Mouse (Mus musculus): ENCODE data around the gene Smc2.
A peak's percentile ranks its signal among the peaks of the same experiment; 100 is the strongest.
"Not testable (repeated sequence)": the region's sequence is repeated elsewhere in the genome, so short reads cannot be mapped to it uniquely, and the experiment has no call there.

Gene Smc2

DNA sequence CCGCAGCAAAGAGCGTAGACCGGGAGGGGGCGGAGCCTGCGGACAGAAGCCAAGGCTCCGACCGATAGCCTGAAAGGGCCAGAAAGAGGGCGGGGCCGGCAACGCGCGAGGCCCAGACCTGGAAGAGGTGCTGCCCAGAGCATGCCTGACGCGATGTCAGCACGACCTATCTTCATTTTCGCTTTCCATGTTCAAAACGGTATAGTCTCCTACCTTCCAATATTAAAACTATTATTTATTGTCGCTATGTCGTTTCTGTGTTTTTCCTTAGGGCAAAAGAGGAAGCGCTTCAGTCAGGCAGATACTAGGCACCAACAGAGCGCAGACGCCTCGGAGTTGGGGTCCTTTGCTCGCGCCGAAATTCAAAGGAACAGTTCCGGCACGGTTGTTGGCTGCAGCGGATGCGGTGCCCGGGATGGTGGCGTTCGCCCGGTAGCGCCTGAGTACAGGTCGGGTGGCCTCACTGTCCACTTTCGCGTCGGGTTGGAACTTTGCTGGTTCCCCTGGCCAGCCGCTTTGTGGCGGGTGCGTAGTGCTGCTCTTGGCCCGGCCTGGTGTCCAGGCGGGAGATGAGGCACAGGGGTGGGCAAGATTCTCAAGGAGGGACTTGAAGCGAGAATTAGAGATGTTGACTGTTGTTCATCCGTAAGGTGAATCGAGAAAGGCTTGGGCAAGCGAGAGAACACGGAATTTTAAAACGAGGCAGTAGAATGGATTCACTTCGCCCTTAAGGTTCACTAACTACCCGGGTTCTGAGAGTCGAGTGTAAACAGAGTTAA, at the start of gene Smc2:
Gene Smc2, plus strand, starts transcription at position 358 of the 779 bp plus-strand sequence.
- DNase-seq (ENCODE audit: low read depth): peak; percentile 96

DNA sequence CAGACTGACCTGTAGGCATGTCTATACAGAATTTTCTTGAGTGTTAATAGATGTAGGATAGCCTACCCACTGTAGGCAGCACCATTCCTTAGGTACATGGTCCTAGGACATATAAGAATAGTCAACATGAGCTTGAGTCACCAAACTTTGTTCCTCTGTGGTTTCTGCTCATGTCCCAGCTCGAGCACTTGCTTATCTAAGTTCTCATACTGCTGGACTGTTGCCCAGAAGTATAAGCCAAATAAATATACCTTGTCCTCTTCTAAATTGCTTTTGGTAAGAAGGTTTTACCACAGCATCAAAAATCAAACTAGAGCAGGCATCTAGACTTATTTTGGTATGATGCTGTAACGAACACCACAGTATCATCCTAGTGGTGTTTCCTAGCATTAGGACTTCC, 27.5 kb upstream of the Smc2 start:
- DNase-seq (ENCODE audit: low read depth): no peak

DNA sequence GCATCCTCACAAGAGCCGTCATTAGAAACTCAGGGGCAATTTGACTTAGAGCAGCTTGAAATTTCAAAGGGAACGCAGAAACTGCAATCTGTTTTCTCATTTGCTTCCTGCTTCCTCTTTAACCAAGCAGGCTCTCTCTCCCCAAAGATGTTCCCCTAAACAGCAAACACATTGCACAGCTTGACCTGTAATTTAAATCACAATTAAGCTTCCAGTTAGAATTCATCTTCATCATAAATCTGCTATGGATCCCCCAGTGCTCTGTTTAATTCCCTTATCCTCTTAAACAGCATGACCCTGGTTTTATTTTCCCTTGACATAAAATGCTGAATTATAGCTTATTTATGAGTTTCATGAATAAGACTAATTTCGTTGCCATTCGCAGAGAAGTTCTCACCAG, 15.4 kb upstream of the Smc2 start:
- no peak for DNase-seq (ENCODE audit: low read depth)

GRCm38 (mm10) chr4:52429310-52430198, 9.5 kb upstream of the Smc2 start:
- no peak for DNase-seq (ENCODE audit: low read depth)

DNA sequence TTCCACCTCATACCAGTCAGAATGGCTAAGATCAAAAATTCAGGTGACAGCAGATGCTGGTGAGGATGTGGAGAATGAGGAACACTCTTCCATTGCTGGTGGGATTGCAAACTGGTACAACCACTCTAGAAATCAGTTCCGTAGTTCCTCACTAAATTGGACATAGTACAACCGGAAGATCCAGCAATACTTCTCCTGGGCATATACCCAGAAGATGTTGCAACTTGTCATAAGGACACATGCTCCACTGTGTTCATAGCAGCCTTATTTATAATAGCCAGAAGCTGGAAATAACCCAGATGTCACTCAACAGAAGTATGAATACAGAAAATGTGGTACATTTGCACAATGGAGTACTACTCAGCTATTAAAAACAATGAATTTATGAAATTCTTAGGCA, 3.5 kb upstream of the Smc2 start:
- DNase-seq (ENCODE audit: low read depth): not testable (repeated sequence)

DNA sequence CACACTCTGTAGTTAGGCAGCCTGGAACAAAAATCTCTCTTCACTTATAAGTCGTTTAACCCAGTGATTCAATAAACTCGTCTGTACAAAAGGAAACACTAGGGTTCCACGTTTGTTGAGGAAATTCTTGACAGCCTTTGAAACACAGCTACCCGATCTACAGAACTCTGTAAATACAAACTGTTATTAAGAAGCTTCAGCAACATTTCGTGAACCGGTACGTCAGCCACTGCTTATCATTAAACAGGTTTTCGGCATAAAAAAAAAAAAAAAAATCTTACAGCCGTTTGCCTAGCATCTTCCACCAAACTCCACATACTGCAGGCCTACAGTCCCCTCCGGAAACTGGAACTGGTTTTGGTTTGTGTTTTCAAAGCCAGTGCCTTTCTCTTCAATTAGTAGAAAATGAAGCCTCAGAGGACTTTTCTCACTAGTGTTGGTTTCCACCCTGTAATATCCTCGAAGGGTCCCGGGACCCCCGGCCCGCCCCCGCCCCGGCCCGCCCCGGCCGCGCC, 615 bp upstream of the Smc2 start:
- DNase-seq (ENCODE audit: low read depth): no peak

DNA sequence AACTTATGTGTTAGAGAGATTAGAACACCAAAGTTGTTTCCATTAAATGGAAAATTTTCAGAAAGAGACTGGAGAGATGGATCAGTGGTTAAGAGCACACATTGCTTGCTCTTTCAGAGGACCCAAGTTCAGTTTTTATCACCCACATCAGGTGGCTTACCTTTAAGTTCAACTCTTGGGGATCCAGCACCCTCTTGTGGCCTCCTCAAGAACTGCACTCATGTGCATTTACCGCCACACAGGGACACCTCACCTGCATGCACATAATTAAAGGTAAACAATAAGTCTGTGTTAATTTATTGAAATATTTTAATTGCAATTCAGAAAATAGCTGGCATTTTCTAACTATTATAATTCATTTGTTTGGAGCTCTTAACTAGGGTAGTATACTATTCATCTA, 20.7 kb downstream of the Smc2 start:
- peak; percentile 15 for DNase-seq (ENCODE audit: low read depth)

DNA sequence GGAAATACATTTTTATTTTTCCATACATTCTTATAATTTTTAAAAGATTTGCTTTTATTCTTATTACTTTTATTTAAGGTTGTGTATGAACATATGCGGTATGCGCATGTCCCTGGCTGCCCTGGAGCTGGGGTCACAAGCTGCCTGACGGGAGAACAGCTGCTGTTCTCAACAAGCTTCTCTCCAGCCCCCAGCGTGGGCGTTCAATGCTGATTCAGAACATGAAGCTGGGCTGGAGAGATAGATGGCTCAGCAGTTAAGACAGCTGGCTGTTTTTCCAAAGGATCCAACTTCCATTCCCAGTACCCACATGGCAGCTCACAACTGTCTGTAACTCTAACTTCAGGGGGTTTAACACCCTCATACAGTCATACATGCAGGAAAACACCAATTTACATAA, 22.3 kb downstream of the Smc2 start:
- no peak for DNase-seq (ENCODE audit: low read depth)

DNA sequence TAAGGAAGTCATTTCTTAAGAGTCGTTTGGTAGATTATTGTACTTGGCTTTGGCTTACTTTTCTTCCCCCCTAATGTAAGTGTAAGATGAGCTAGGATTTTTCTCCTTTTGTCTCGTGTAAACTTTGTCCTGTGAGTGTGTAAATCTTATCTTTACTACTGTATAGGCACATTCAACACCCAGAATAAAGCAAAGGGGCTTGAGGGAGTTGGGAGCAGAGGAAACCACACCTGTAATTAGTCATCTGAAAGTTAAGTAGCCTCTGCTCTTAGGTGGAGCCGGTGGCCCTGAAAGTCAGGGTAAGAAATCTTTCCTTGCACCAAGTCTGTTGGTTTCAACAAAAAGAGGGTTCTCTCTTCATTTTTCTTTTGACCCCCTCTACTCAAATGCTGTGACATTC, 34.4 kb downstream of the Smc2 start:
- DNase-seq (ENCODE audit: low read depth): no peak

- DNase-seq (ENCODE audit: low read depth): no peak
These were observed 48.4 kb downstream of the Smc2 start for GRCm38 (mm10) chr4:52487486-52487885.

GRCm38 (mm10) chr4:52497144-52497543, 58.1 kb downstream of the Smc2 start, which contains the start of gene Vma21-ps:
Gene Vma21-ps (minus strand): TSS chr4:52497244.
- DNase-seq (ENCODE audit: low read depth): not testable (repeated sequence)

DNA sequence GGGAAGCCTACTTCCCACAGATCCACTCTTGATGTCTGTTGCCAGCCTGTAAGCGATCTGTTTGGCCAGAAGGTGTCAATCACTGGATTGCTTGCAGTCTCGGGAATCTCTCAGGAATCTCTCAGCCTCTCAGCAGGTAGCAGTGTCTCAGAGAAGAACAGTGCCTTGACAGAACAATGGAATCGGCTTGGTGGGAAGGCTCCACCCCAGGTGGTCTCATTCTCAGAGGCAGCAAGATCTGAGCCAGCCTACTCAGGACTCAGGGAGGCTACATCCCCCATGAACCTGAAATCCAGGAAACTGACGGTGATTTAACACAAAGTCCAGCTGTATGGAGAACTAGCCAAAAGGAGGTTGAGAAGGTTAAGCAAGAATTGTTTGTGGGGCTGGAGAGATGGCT, 78.5 kb downstream of the Smc2 start:
- no peak for DNase-seq (ENCODE audit: low read depth)

- DNase-seq (ENCODE audit: low read depth): no peak
These were observed 80.3 kb downstream of the Smc2 start for GRCm38 (mm10) chr4:52519301-52519700.

GRCm38 (mm10) chr4:52526464-52526863, 87.4 kb downstream of the Smc2 start:
- no peak for DNase-seq (ENCODE audit: low read depth)

DNA sequence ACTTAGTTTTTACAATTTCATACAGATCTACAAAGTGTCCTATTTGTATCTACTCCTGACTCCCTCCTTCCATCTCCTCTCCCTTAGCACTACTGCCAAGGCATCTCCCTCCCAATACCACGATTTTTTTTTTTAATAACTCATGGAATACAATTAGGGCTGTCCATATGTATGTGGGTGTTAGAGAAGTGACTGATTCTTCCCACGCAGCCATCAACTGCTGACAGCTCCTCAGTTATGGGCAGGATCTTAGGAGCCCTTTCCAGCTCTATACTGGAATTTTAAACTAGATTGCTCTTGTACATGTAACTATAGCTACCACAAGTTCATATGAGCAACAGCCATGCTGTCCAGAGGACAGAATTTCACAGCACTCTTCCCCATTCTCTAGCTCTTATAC, 91.6 kb downstream of the Smc2 start:
- no peak for DNase-seq (ENCODE audit: low read depth)

Measured in NIH3T3 (cell line).